Mouse (Mus musculus): ENCODE measurements around the gene Eea1. TPM values are rescaled to one million over a fixed set of nuclear protein-coding genes. Genes with fewer than 3 reads are reported as not detected.
A peak's percentile ranks its signal among the peaks of the same experiment; 100 is the strongest.

Gene Eea1
- total RNA-seq, 4 experiments from 2014 or later, result 34.0 to 38.8 (median 36.3) TPM

DNA sequence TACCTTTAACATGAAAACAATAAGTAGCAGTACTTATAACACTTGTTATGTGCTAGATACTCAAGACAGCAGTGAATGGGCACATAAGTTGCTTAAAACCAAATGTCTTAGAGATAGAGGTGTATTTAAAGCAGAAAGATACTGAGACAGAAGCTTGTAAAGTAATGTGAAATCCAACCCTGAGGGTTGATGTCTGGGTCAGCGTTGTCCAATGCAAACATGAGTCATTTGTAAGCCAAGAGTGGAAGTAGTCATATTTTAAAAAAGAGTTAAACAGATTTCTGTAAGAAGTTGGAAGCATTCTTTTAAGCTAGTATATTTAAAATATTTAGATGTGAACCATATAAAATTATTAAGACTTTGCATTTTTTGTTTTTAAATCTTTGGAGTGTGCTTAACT is 4.6 kb downstream of the Eea1 start:
- DNase-seq (ENCODE audit: low spot score in 2 of 2), result no peak

DNA sequence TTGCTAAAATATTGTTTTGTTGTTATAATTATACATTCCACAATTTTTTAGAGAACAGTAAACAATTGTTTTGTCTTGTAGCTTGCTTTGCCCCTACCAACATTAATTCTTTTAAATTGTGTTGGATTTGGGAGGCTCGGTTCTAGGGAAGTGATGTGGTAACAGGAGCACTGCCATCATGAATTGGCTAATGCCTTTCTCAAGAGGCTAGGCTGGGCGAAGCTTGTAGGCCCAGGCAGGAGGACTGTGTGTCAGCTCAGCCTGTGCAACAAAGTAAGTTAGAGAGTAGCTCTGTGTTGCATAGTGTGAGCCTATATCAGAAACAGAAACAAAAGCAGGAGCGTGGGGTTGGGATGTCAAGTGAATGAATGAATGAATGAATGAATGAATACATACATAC is 9.0 kb downstream of the Eea1 start:
- no peak for DNase-seq (ENCODE audit: low spot score in 2 of 2)

- DNase-seq (ENCODE audit: low spot score in 2 of 2), result no peak
Observed at GRCm38 (mm10) chr10:95950194-95950593, 9.7 kb downstream of the Eea1 start.

- DNase-seq (ENCODE audit: low spot score in 2 of 2), result no peak
Observed at GRCm38 (mm10) chr10:95950797-95951196, 10.3 kb downstream of the Eea1 start.

DNA sequence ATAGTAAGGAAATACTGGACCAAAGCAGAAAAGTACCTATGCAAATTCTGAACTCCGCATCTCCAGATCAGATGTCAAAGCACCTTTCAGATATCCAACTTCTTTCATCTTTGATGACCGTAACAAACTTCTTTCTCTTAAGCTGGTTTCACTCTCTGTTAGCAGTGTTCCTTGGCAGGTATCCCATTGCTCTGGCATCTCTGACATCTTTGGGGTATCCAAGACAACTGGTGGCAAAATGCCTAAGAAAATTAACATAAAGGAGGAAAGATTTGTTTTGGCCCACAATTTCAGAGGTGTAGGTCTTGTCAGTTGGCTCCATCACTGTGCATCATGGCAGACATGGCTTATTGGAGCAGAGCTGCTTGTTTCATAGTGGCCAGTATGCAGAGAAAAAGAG is 10.9 kb downstream of the Eea1 start:
- DNase-seq (ENCODE audit: low spot score in 2 of 2), result no peak

GRCm38 (mm10) chr10:95956629-95957028 is 16.2 kb downstream of the Eea1 start:
- no peak for DNase-seq (ENCODE audit: low spot score in 2 of 2)

- no peak for DNase-seq (ENCODE audit: low spot score in 2 of 2)
Observed at GRCm38 (mm10) chr10:95957574-95957973, 17.1 kb downstream of the Eea1 start.

DNA sequence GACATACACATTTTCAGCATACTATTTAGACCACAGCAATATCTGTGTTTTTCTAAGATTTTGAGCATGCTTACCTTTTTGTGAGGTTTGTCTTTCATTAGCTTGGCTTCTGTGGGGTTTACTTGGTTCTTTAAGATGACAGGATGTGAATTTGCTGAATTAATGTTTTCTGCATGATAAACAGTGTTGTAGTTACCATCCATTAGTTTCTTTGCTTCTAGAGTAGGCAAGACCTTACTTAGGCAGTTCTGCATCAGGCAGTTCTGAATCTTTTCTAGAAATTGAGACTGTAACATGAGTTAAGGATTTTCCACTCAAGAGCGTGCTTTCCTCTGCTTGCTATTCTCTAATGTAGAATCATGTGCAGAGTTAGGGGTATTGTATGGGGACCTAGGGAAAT is 24.2 kb downstream of the Eea1 start:
- no peak for DNase-seq (ENCODE audit: low spot score in 2 of 2)

GRCm38 (mm10) chr10:95969694-95970093 is 29.2 kb downstream of the Eea1 start:
- no peak for DNase-seq (ENCODE audit: low spot score in 2 of 2)

DNA sequence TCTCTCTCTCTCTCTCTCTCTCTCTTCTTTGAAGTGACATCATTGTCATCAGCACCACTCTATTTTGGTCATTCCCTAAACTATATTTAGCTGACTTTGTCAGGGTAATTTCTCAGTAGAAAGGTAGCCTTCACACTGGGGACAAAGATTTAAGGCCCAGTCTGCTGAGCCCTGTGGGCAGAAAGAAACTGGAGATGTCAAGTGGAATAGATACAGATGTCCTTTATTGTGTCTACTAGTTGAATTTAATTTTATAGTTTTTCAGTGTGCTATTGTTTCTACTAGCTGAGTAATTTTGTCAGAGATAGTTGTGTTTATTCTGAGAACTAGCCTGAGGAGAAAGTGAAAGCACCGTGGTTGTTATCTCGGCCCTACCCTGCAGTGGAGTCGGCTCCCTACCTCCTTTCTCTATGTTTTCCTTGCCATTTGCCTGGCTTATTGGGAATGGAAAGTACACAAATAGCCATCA is 30.3 kb downstream of the Eea1 start:
- no peak for DNase-seq (ENCODE audit: low spot score in 2 of 2)

GRCm38 (mm10) chr10:95971341-95971740 is 30.9 kb downstream of the Eea1 start:
- no peak for DNase-seq (ENCODE audit: low spot score in 2 of 2)

DNA sequence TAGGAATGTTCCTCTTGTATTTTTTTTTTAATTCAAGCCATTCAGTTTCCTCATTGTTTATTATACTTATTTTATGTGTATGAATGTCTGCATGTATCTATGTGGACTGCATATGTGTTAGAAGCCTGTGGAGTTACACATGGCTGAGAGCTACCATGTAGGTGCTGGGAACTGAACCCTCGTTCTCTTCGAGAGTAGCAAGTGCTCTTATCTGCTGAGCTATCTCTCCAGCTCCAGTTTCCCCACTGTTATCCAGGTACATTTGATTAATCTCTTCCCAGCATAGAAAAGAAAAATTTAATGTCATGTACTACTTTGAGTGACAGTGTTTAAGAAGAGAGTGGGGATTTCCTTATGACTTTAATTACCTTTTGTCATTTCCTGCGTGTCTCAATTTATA is 31.5 kb downstream of the Eea1 start:
- no peak for DNase-seq (ENCODE audit: low spot score in 2 of 2)

DNA sequence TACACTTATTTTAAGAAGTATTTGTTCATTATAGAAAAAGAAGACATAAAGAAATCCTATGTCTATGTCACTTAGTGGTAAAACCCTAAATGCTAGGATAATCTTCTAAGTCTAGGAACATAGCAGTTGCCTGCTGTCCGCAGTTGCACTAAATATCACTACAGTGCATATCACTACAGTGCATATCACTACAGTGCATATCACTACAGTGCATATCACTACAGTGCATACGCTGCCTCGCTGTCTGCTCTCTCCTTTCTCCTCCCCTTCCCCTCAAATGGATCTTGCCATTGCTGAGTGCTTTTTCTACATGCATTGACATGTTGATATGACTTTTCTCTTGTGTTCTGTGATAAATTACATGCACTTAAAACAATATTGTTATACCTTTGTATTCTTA is 34.0 kb downstream of the Eea1 start:
- DNase-seq (ENCODE audit: low spot score in 2 of 2), result no peak

- no peak for DNase-seq (ENCODE audit: low spot score in 2 of 2)
Observed at GRCm38 (mm10) chr10:95976798-95977197, 36.3 kb downstream of the Eea1 start.

GRCm38 (mm10) chr10:95989731-95990130 is 49.3 kb downstream of the Eea1 start:
- no peak for DNase-seq (ENCODE audit: low spot score in 2 of 2)

- no peak for DNase-seq (ENCODE audit: low spot score in 2 of 2)
Observed at GRCm38 (mm10) chr10:95991176-95991575, 50.7 kb downstream of the Eea1 start.

- DNase-seq (ENCODE audit: low spot score in 2 of 2), result no peak
Observed at GRCm38 (mm10) chr10:96000904-96001303, 60.5 kb downstream of the Eea1 start.

- no peak for DNase-seq (ENCODE audit: low spot score in 2 of 2)
Observed at GRCm38 (mm10) chr10:96015738-96016137, 75.3 kb downstream of the Eea1 start.

- no peak for DNase-seq (ENCODE audit: low spot score in 2 of 2)
Observed at GRCm38 (mm10) chr10:96017418-96017817, 77.0 kb downstream of the Eea1 start.

DNA sequence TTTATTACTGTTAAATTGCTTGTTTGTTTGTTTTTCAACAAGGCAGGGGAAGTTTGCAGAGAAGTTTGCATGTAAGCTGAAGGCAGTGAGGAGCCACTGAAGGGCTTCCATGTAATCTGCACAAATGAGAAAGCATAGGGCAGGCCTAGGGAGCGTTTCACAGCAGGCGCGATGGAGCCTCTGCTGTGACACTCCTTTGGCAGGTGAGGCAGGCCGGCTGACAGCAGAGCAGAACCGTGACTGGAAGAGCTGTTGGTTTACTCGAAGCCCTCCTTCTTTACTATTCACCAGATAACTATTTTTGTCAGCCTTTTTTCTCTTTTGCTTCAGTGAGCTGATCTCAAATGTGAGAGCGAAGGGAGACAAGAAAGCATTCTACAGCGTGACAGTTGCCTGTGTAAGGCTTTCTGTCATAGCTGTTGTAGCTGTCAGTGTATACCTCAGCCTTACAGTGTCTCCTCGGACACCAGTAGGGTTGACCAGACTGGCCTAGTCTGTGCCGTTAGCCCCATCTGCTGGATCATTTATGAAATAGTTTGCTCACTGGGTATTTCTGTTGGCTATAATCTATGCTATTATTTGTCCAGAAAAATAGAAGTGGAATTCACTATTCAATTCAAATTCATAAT is 93.0 kb downstream of the Eea1 start:
- DNase-seq (ENCODE audit: low spot score in 2 of 2), result peak in 1 of 2 experiments; percentile 37

- no peak for DNase-seq (ENCODE audit: low spot score in 2 of 2)
Observed at GRCm38 (mm10) chr10:96034106-96034505, 93.7 kb downstream of the Eea1 start.

DNA sequence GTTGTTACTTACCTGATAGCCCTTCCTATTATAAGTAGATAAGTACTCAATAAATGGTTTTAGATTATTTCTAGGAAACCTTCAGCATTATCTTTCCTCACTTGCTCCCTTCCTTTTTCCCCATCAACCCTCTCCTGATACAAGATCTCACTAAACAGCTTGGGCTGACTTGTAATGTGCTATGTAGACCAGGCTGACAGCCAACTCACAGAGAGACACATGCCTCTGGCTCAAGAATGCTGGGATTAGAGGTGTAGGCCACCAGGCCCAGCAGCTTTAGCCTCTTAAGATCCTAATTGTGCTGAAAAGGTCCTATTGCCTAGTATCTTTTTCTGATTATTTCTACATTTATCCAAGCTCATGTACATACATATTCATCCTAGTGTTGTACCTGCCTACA is 95.5 kb downstream of the Eea1 start:
- DNase-seq (ENCODE audit: low spot score in 2 of 2), result no peak

- DNase-seq (ENCODE audit: low spot score in 2 of 2), result peak in 1 of 2 experiments; percentile 20
Observed at GRCm38 (mm10) chr10:96044216-96044615, 103.8 kb downstream of the Eea1 start.
